Mouse (Mus musculus): ENCODE measurements at regions not wholly inside any gene's neighbourhood (a gene's known extent, or its start where the extent isn't known, plus 50 kb on each side); places are given as distances from the start of the nearest gene placed in this dataset.

GRCm38 (mm10) chr16:15238449-15238848, 78.8 kb upstream of the Gm21897 start:
- Histone ChIP-seq H3K27ac (replicated peaks; ENCODE audit: low read depth, low read length) (no peak overlapping the region), H3K4me3 (ENCODE audit: insufficient read depth, low read depth, low read length) (no peak overlapping the region), H3K4me1 (ENCODE audit: control insufficient read depth, insufficient read depth, insufficient read length, low read length) (no peaks in the 10 kb centered on the region)

GRCm38 (mm10) chr16:15250186-15250585, 67.1 kb upstream of the Gm21897 start:
- Histone ChIP-seq H3K4me1 (ENCODE audit: control insufficient read depth, insufficient read depth, insufficient read length, low read length) (no peaks in the 10 kb centered on the region), H3K27ac (replicated peaks; ENCODE audit: low read depth, low read length) (no peak overlapping the region), H3K4me3 (ENCODE audit: insufficient read depth, low read depth, low read length) (no peak overlapping the region)

- Histone ChIP-seq H3K4me1 (ENCODE audit: control insufficient read depth, insufficient read depth, insufficient read length, low read length) (no peaks in the 10 kb centered on the region), H3K4me3 (ENCODE audit: insufficient read depth, low read depth, low read length) (no peak overlapping the region), H3K27ac (replicated peaks; ENCODE audit: low read depth, low read length) (no peak overlapping the region)
These were observed 65.6 kb upstream of the Gm21897 start for GRCm38 (mm10) chr16:15251686-15252085.

GRCm38 (mm10) chr16:15252666-15253347, 64.5 kb upstream of the Gm21897 start:
- no peak overlapping the region for H3K27ac ChIP-seq (replicated peaks; ENCODE audit: low read depth, low read length)
- no peak overlapping the region for H3K4me3 ChIP-seq (ENCODE audit: insufficient read depth, low read depth, low read length)
- no peaks in the 10 kb centered on the region for H3K4me1 ChIP-seq (ENCODE audit: control insufficient read depth, insufficient read depth, insufficient read length, low read length)

GRCm38 (mm10) chr16:15253348-15253693, 63.9 kb upstream of the Gm21897 start:
- H3K27ac ChIP-seq (replicated peaks; ENCODE audit: low read depth, low read length), result no peak overlapping the region
- no peaks in the 10 kb centered on the region for H3K4me1 ChIP-seq (ENCODE audit: control insufficient read depth, insufficient read depth, insufficient read length, low read length)
- H3K4me3 ChIP-seq (ENCODE audit: insufficient read depth, low read depth, low read length), result no peak overlapping the region

- no peak overlapping the region for H3K4me3 ChIP-seq (ENCODE audit: insufficient read depth, low read depth, low read length)
- H3K4me1 ChIP-seq (ENCODE audit: control insufficient read depth, insufficient read depth, insufficient read length, low read length), result no peaks in the 10 kb centered on the region
- H3K27ac ChIP-seq (replicated peaks; ENCODE audit: low read depth, low read length), result no peak overlapping the region
These were observed 62.6 kb upstream of the Gm21897 start for GRCm38 (mm10) chr16:15254669-15255068.

- Histone ChIP-seq H3K4me3 (ENCODE audit: insufficient read depth, low read depth, low read length) (no peak overlapping the region), H3K27ac (replicated peaks; ENCODE audit: low read depth, low read length) (no peak overlapping the region), H3K4me1 (ENCODE audit: control insufficient read depth, insufficient read depth, insufficient read length, low read length) (no peaks in the 10 kb centered on the region)
These were observed 57.8 kb upstream of the Gm21897 start for GRCm38 (mm10) chr16:15259474-15259873.

GRCm38 (mm10) chr16:15260069-15260468, 57.2 kb upstream of the Gm21897 start:
- no peak overlapping the region for H3K27ac ChIP-seq (replicated peaks; ENCODE audit: low read depth, low read length)

More at GRCm38 (mm10) chr16:15260069-15260468, 57.2 kb upstream of the Gm21897 start:
- no peak overlapping the region for H3K4me3 ChIP-seq (ENCODE audit: insufficient read depth, low read depth, low read length)
- no peaks in the 10 kb centered on the region for H3K4me1 ChIP-seq (ENCODE audit: control insufficient read depth, insufficient read depth, insufficient read length, low read length)

All from brown adipose tissue, adult 24 weeks (tissue).